Mouse (Mus musculus) frontal cortex, adult (tissue): ENCODE measurements around the gene Krt88.

Experiments used
- ATAC-seq: cut with Nextera tagmentation; 2 replicates; pipeline ENCODE4 v1.9.2; 2017; ENCODE audit warnings: mild to moderate bottlenecking, moderate library complexity, mixed read lengths; ENCODE audit not compliant: low TSS enrichment

Krt88 gene

GRCm38 (mm10) chr15:101479007-101479665, 31.6 kb downstream of the Krt88 start:
- peak; percentile 62 for ATAC-seq

GRCm38 (mm10) chr15:101479666-101480060, 32.1 kb downstream of the Krt88 start:
- no peak for ATAC-seq

GRCm38 (mm10) chr15:101482056-101482455, 34.5 kb downstream of the Krt88 start:
- ATAC-seq: no peak

GRCm38 (mm10) chr15:101483646-101484045, 36.1 kb downstream of the Krt88 start:
- ATAC-seq: no peak

GRCm38 (mm10) chr15:101484939-101485338, 37.4 kb downstream of the Krt88 start:
- no peak for ATAC-seq

GRCm38 (mm10) chr15:101485911-101486635, 38.5 kb downstream of the Krt88 start:
- ATAC-seq: peak; percentile 98

GRCm38 (mm10) chr15:101491431-101491830, 43.9 kb downstream of the Krt88 start, which contains the start of gene Krt83:
Gene Krt83 (minus strand): TSS chr15:101491512.
- no peak for ATAC-seq

- ATAC-seq: no peak
Observed at GRCm38 (mm10) chr15:101492718-101493117, 45.2 kb downstream of the Krt88 start.

GRCm38 (mm10) chr15:101493713-101494112, 46.2 kb downstream of the Krt88 start:
- no peak for ATAC-seq

- no peak for ATAC-seq
Observed at GRCm38 (mm10) chr15:101494203-101494602, 46.7 kb downstream of the Krt88 start.

GRCm38 (mm10) chr15:101495266-101495665, 47.7 kb downstream of the Krt88 start:
- no peak for ATAC-seq

GRCm38 (mm10) chr15:101497181-101497580, 49.6 kb downstream of the Krt88 start:
- peak; percentile 44; the same call in 1 of the 2 replicates for ATAC-seq
